Mouse (Mus musculus) CH12.LX (cell line): ENCODE data around the gene Nufip2. TPM values are rescaled to one million over a fixed set of nuclear protein-coding genes. Genes with fewer than 3 reads are reported as not detected.

ENCODE experiments used
- DNase-seq: peaks from one replicate; pipeline ENCODE4 v3.0.0-alpha.2; 2013; ENCODE audit errors: extremely low read depth
- H3K27ac ChIP-seq: 2 replicates; pipeline ENCODE4 v1.5.1; 2012; ENCODE audit warnings: low read depth, mild to moderate bottlenecking, control low read depth, moderate library complexity; ENCODE audit not compliant: insufficient read depth
- H3K27me3 ChIP-seq: replicated peaks from 2 replicates; pipeline ENCODE3; 2012; ENCODE audit warnings: inconsistent platforms
- H3K36me3 ChIP-seq, 2 experiments: replicated peaks in 1 of 2; 2 replicates each; pipeline versions ENCODE3 to v1.6.1; 2012; ENCODE audit warnings: inconsistent platforms in 1 of 2, low read length in 1 of 2, mild to moderate bottlenecking in 1 of 2, mixed read lengths in 1 of 2, moderate library complexity in 1 of 2; ENCODE audit not compliant: control insufficient read depth in 1 of 2, insufficient read depth in 1 of 2
- H3K4me1 ChIP-seq, 2 experiments: 2 replicates each; pipeline ENCODE4 v1.6.1; 2012; ENCODE audit warnings: inconsistent platforms in 1 of 2, moderate library complexity in 1 of 2; ENCODE audit not compliant: insufficient read depth in 2 of 2, control insufficient read depth in 1 of 2
- H3K4me2 ChIP-seq: 2 replicates; pipeline ENCODE4 v1.6.1; 2012; ENCODE audit warnings: low read depth, mild to moderate bottlenecking, control low read depth; ENCODE audit not compliant: poor library complexity, insufficient read depth, severe bottlenecking
- H3K4me3 ChIP-seq, 3 experiments: fragments of 150-350 bp in 1 of 3; sonication (generic) in 1 of 3; replicated peaks in 1 of 3; 2 replicates each; pipeline versions ENCODE3 to v1.5.1; 2011 to 2012; ENCODE audit warnings: low read depth in 2 of 3, low read length in 2 of 3, mild to moderate bottlenecking in 2 of 3, moderate library complexity in 2 of 3, control low read depth in 1 of 3, improper control_type of control experiment in 1 of 3, inconsistent platforms in 1 of 3, mixed read lengths in 1 of 3; ENCODE audit not compliant: poor library complexity in 1 of 3
- H3K79me2 ChIP-seq: replicated peaks from 2 replicates; pipeline ENCODE4 v1.6.1; 2012; ENCODE audit warnings: mild to moderate bottlenecking, moderate library complexity; ENCODE audit not compliant: control insufficient read depth, poor library complexity, insufficient read depth, severe bottlenecking; ENCODE audit errors: extremely low read depth
- H3K9ac ChIP-seq: 2 replicates; pipeline ENCODE4 v1.6.1; 2012; ENCODE audit warnings: low read depth, mild to moderate bottlenecking, control low read depth, moderate library complexity; ENCODE audit not compliant: insufficient read depth
- H3K9me3 ChIP-seq: replicated peaks from 2 replicates; pipeline ENCODE3; 2012; ENCODE audit warnings: low read length, inconsistent platforms, mixed read lengths
- BHLHE40 ChIP-seq: IDR thresholded peaks from 2 replicates; pipeline ENCODE4 v1.6.1; 2011; ENCODE audit warnings: mild to moderate bottlenecking, low read depth, low read length, improper control_type of control experiment
- CHD1 ChIP-seq: IDR thresholded peaks from 2 replicates; pipeline ENCODE4 v1.6.1; 2012; ENCODE audit warnings: low read depth, low read length, improper control_type of control experiment, inconsistent platforms
- CTCF ChIP-seq, 2 experiments: IDR thresholded peaks in 1 of 2; conservative IDR thresholded peaks in 1 of 2; 2 replicates each; pipeline ENCODE4 v1.5.1; 2011 to 2012; ENCODE audit warnings: low read depth in 2 of 2, low read length in 2 of 2, improper control_type of control experiment in 1 of 2, inconsistent platforms in 1 of 2, mild to moderate bottlenecking in 1 of 2, moderate library complexity in 1 of 2
- E2F4 ChIP-seq: IDR thresholded peaks from 2 replicates; pipeline ENCODE4 v1.6.1; 2011; ENCODE audit warnings: low read depth, low read length, improper control_type of control experiment; ENCODE audit not compliant: insufficient replicate concordance
- GABPA ChIP-seq: IDR thresholded peaks from 2 replicates; pipeline ENCODE4 v1.6.1; 2012; ENCODE audit warnings: low read depth, low read length, improper control_type of control experiment, inconsistent platforms; ENCODE audit not compliant: insufficient replicate concordance
- HCFC1 ChIP-seq: IDR thresholded peaks from 2 replicates; pipeline ENCODE4 v1.6.1; 2012; ENCODE audit warnings: low read depth, mild to moderate bottlenecking, inconsistent platforms, low read length, improper control_type of control experiment
- JUN ChIP-seq: IDR thresholded peaks from 2 replicates; pipeline ENCODE4 v1.6.1; 2011; ENCODE audit warnings: low read depth, mild to moderate bottlenecking, low read length, improper control_type of control experiment, moderate library complexity; ENCODE audit not compliant: insufficient read depth
- MAFK ChIP-seq: IDR thresholded peaks from 2 replicates; pipeline ENCODE4 v1.6.1; 2011; ENCODE audit warnings: low read length, improper control_type of control experiment; ENCODE audit not compliant: insufficient replicate concordance
- MEF2A ChIP-seq: IDR thresholded peaks from 2 replicates; pipeline ENCODE4 v1.6.1; 2014; ENCODE audit warnings: low read depth, mild to moderate bottlenecking, inconsistent platforms, low read length, improper control_type of control experiment, borderline replicate concordance
- MXI1 ChIP-seq: IDR thresholded peaks from 2 replicates; pipeline ENCODE4 v1.6.1; 2011; ENCODE audit warnings: mild to moderate bottlenecking, low read depth, low read length, improper control_type of control experiment
- MYC ChIP-seq: IDR thresholded peaks from 2 replicates; pipeline ENCODE4 v1.6.1; 2011; ENCODE audit warnings: low read depth, mild to moderate bottlenecking, improper control_type of control experiment, low read length
- NELFE ChIP-seq: IDR thresholded peaks from 2 replicates; pipeline ENCODE4 v1.6.1; 2011; ENCODE audit warnings: low read depth, low read length, improper control_type of control experiment
- NRF1 ChIP-seq: IDR thresholded peaks from 2 replicates; pipeline ENCODE4 v1.6.1; 2014; ENCODE audit warnings: low read depth, mild to moderate bottlenecking, inconsistent platforms, low read length, improper control_type of control experiment, moderate library complexity
- POLR2A ChIP-seq: IDR thresholded peaks from 2 replicates; pipeline ENCODE4 v1.6.1; 2011; ENCODE audit warnings: low read depth, mild to moderate bottlenecking, improper control_type of control experiment, low read length
- POLR2AphosphoS2 ChIP-seq: IDR thresholded peaks from 2 replicates; pipeline ENCODE4 v1.6.1; 2011; ENCODE audit warnings: low read depth, low read length, improper control_type of control experiment
- RAD21 ChIP-seq: IDR thresholded peaks from 2 replicates; pipeline ENCODE4 v1.6.1; 2011; ENCODE audit warnings: low read depth, mild to moderate bottlenecking, low read length, improper control_type of control experiment, moderate library complexity
- SMC3 ChIP-seq: IDR thresholded peaks from 2 replicates; pipeline ENCODE4 v1.6.1; 2011; ENCODE audit warnings: low read depth, low read length, improper control_type of control experiment
- TBP ChIP-seq: conservative IDR thresholded peaks from 2 replicates; pipeline ENCODE4 v1.6.1; 2011; ENCODE audit warnings: low read depth, low read length, improper control_type of control experiment
- TCF12 ChIP-seq: IDR thresholded peaks from 2 replicates; pipeline ENCODE4 v1.6.1; 2014; ENCODE audit warnings: low read depth, mild to moderate bottlenecking, inconsistent platforms, low read length, improper control_type of control experiment
- UBTF ChIP-seq: IDR thresholded peaks from 2 replicates; pipeline ENCODE4 v1.6.1; 2012; ENCODE audit warnings: low read depth, mild to moderate bottlenecking, inconsistent platforms, low read length, improper control_type of control experiment, moderate library complexity
- USF1 ChIP-seq: IDR thresholded peaks from 2 replicates; pipeline ENCODE4 v1.6.1; 2014; ENCODE audit warnings: low read depth, mild to moderate bottlenecking, inconsistent platforms, low read length, improper control_type of control experiment
- USF2 ChIP-seq: conservative IDR thresholded peaks from 2 replicates; pipeline ENCODE4 v1.6.1; 2011; ENCODE audit warnings: low read depth, low read length, improper control_type of control experiment
- ZC3H11A ChIP-seq: IDR thresholded peaks from 2 replicates; pipeline ENCODE4 v1.6.1; 2012; ENCODE audit warnings: low read depth, mild to moderate bottlenecking, inconsistent platforms, low read length, improper control_type of control experiment
- ZNF384 ChIP-seq: IDR thresholded peaks from 2 replicates; pipeline ENCODE4 v1.6.1; 2012; ENCODE audit warnings: low read depth, low read length, improper control_type of control experiment, inconsistent platforms
- dilution Hi-C: fragments of 300-500 bp; cut with MboI; formaldehyde crosslinking; loops from 2 replicates; pipeline ENCODE4 v1.14.3; 2020; ENCODE audit warnings: low sequenced_read_pairs; ENCODE audit not compliant: extremely low pct_unique_long_range_greater_than_20kb, extremely low pct_ligation_motif_present
- in situ Hi-C: fragments of 300-500 bp; cut with MboI; formaldehyde crosslinking; loops from 3 replicates; pipeline ENCODE4 v1.14.3; 2019; ENCODE audit warnings: low sequenced_read_pairs, low pct_ligation_motif_present, low pct_unique_long_range_greater_than_20kb, mixed read lengths
- polyA plus RNA-seq: library from polyadenylated mRNA; unstranded; fragments of >175 nt; gene quantifications from 2 replicates; pipeline ENCODE4 v1.2.1, GENCODE M21; 2012; ENCODE audit warnings: low read depth; ENCODE audit not compliant: insufficient read length
- total RNA-seq, 2 experiments: library from RNA; depleted of rRNA; stranded (reverse); fragments of 300-350 nt in 1 of 2; fragments of >200 nt in 1 of 2; gene quantifications; 2 replicates each; pipeline ENCODE4 v1.2.3; 2012 to 2014

The Nufip2 gene
- total and polyA plus RNA-seq, 3 experiments, result 29.6 to 53.6 (median 41.2) TPM

- no peak overlapping the region for H3K27ac ChIP-seq
- no peak for TF ChIP-seq JUN
- peak; percentile 57 for TF ChIP-seq RAD21
- TF ChIP-seq NRF1, result no peak
- TF ChIP-seq GABPA, result no peak
- TF ChIP-seq HCFC1, result no peak
- TF ChIP-seq BHLHE40, result no peak
- no peak for TF ChIP-seq POLR2A
- peak; percentile 81 for TF ChIP-seq SMC3
- TF ChIP-seq USF1, result no peak
- no peak for TF ChIP-seq USF2
- peak; percentile 32 to 80 for TF ChIP-seq CTCF (conservative IDR thresholded peaks at IDR 0.05 in 1 of 2, IDR thresholded peaks at IDR 0.05 in 1 of 2; ENCODE audit: low read depth in 2 of 2, low read length in 2 of 2)
- TF ChIP-seq MXI1, result no peak
- TF ChIP-seq MAFK, result no peak
- no peak for TF ChIP-seq MYC
- peak; percentile 9; the same call in 1 of the 2 replicates for TF ChIP-seq ZC3H11A
- no peak for TF ChIP-seq POLR2AphosphoS2
- TF ChIP-seq, all 38 proteins: peak for 4
- Histone ChIP-seq H3K9me3 (no peaks in the 10 kb centered on the region), H3K36me3 (no peaks in the 10 kb centered on the region), H3K79me2 (no peaks in the 10 kb centered on the region), H3K4me2 (no peak overlapping the region), H3K27me3 (no peaks in the 10 kb centered on the region), H3K4me1 (0 out of 4 replicates have a peak, but pooled peaks cover 0 to 3% of the 10 kb centered on the region in 2 experiments), H3K9ac (no peak overlapping the region), H3K4me3 (no peak overlapping the region)
- in situ Hi-C loops, result loop anchor here (5.0 kb wide), 1 partner anchor 213 kb away; no protein-coding TSS in a partner anchor
- dilution Hi-C loops, result no loop called here
- peak; percentile 52 for DNase-seq
Measured at GRCm38 (mm10) chr11:77743966-77744365, 58.0 kb downstream of the Nufip2 start.

- DNase-seq, result no peak
Measured at GRCm38 (mm10) chr11:77746652-77747051, 60.7 kb downstream of the Nufip2 start.

More at GRCm38 (mm10) chr11:77746652-77747051, 60.7 kb downstream of the Nufip2 start:
- Histone ChIP-seq H3K27me3 (no peaks in the 10 kb centered on the region), H3K9me3 (no peaks in the 10 kb centered on the region), H3K9ac (no peak overlapping the region), H3K36me3 (no peaks in the 10 kb centered on the region), H3K4me2 (no peak overlapping the region), H3K27ac (no peak overlapping the region), H3K79me2 (no peaks in the 10 kb centered on the region), H3K4me3 (no peak overlapping the region), H3K4me1 (0 out of 4 replicates have a peak, but pooled peaks cover 0 to 3% of the 10 kb centered on the region in 2 experiments)
- dilution Hi-C loops (no loop called here), in situ Hi-C loops (loop anchor here (5.0 kb wide), 1 partner anchor 41 kb away; the partner anchor contains the start of gene Gm10277)
- TF ChIP-seq CTCF (conservative IDR thresholded peaks at IDR 0.05 in 1 of 2, IDR thresholded peaks at IDR 0.05 in 1 of 2; ENCODE audit: low read depth in 2 of 2, low read length in 2 of 2) (no peak), UBTF (no peak), RAD21 (no peak), MEF2A (no peak), HCFC1 (no peak), ZNF384 (no peak), E2F4 (no peak), TBP (no peak), USF1 (no peak), GABPA (no peak), NELFE (no peak), MAFK (no peak), CHD1 (no peak), TCF12 (no peak), SMC3 (no peak), JUN (no peak)
